ENCODE assay signal across 8 mouse cellular contexts in genomic region chr10:59943421-59943989, GRCm38 (mm10). TPM values are rescaled to one million over a fixed set of nuclear protein-coding genes. Genes with fewer than 3 reads are reported as not detected.
DNase-seq lines count a peak whose midpoint lies in the region; ATAC-seq and TF ChIP-seq lines count a peak whose summit lies in the region.

No protein-coding gene starts in this region.

- H3K4me2 ChIP-seq in forebrain, embryonic 14.5 days (ENCODE audit: low read length): peak overlapping the region; percentile 46
- H3K4me2 ChIP-seq in lung, embryonic 15.5 days: peak overlapping the region; percentile 61

- peak overlapping the region; percentile 58; the same call in 1 of the 2 replicates for H3K4me3 ChIP-seq in G1E (ENCODE audit: low read depth, low read length)
- no peak overlapping the region for H3K4me3 ChIP-seq in forebrain, embryonic 14.5 days (ENCODE audit: low read depth, low read length)
- H3K4me3 ChIP-seq in layer of hippocampus, adult 2 months: peak overlapping the region; percentile 46
- H3K4me3 ChIP-seq in lung, embryonic 15.5 days: peak overlapping the region; percentile 19

- no peak for TF ChIP-seq CTCF in G1E (IDR thresholded peaks at IDR 0.05; ENCODE audit: low read depth, low read length)
- no peak for TF ChIP-seq CTCF in layer of hippocampus, adult 2 months (conservative IDR thresholded peaks at IDR 0.05)

- H3K9ac ChIP-seq in forebrain, embryonic 14.5 days (ENCODE audit: low read length): no peak overlapping the region
- peak overlapping the region; percentile 8; the same call in 1 of the 2 replicates for H3K9ac ChIP-seq in lung, embryonic 15.5 days

- no peaks in the 10 kb centered on the region; the same call in 1 of the 2 replicates for H3K27me3 ChIP-seq in G1E (ENCODE audit: insufficient read depth, low read length)
- no peaks in the 10 kb centered on the region for H3K27me3 ChIP-seq in forebrain, embryonic 14.5 days (replicated peaks; ENCODE audit: control insufficient read depth, insufficient read depth, low read length)
- H3K27me3 ChIP-seq in lung, embryonic 15.5 days: no peaks in the 10 kb centered on the region

- ATAC-seq in G1E (ENCODE audit: extremely low read depth, insufficient number of reproducible peaks, low FRiP score, poor library complexity, severe bottlenecking): peak; percentile 54
- peak; percentile 73 for ATAC-seq in forebrain, embryonic 14.5 days
- peak; percentile 88 for ATAC-seq in lung, embryonic 15.5 days (ENCODE audit: borderline replicate concordance, extremely low read depth, low FRiP score, low TSS enrichment)

- H3K36me3 ChIP-seq in G1E (replicated peaks): no peaks in the 10 kb centered on the region
- H3K36me3 ChIP-seq in forebrain, embryonic 14.5 days (ENCODE audit: control insufficient read depth, insufficient read depth, low read length): no peaks in the 10 kb centered on the region
- H3K36me3 ChIP-seq in lung, embryonic 15.5 days: no peaks in the 10 kb centered on the region

- WGBS in forebrain, embryonic 14.5 days: 33% methylated on average over 13 of the region's 13 CpGs
- WGBS in lung, embryonic 15.5 days: 12% methylated on average over 13 of the region's 13 CpGs

- intact Hi-C loops in heart, postnatal 36 days (cut with DNase I): no loop called here

- peaks cover 38% of the 10 kb centered on the region for H3K4me1 ChIP-seq in G1E (ENCODE audit: insufficient read depth, low read depth, low read length)
- H3K4me1 ChIP-seq in forebrain, embryonic 14.5 days (ENCODE audit: control insufficient read depth, insufficient read depth, low read length): peaks cover 11% of the 10 kb centered on the region
- peaks cover 39% of the 10 kb centered on the region for H3K4me1 ChIP-seq in lung, embryonic 15.5 days

- no peaks in the 10 kb centered on the region for H3K9me3 ChIP-seq in G1E (replicated peaks)
- no peaks in the 10 kb centered on the region for H3K9me3 ChIP-seq in forebrain, embryonic 14.5 days (replicated peaks; ENCODE audit: control insufficient read depth, low read length)
- H3K9me3 ChIP-seq in lung, embryonic 15.5 days: no peaks in the 10 kb centered on the region

- no peak for DNase-seq in G1E (ENCODE audit: low spot score)
- peak; percentile 87 for DNase-seq in brain, adult 2 months (ENCODE audit: low read depth, low spot score)
- DNase-seq in forebrain, embryonic 14.5 days (ENCODE audit: low spot score): peak; percentile 91
- DNase-seq in heart, postnatal 36 days: peak; percentile 74 to 75
- peak; percentile 87 to 91 for DNase-seq in layer of hippocampus, adult 2 months (ENCODE audit: low spot score in 2 of 2)
- peak; percentile 92 for DNase-seq in retina, postnatal 1 day
- DNase-seq in c-Kit-positive CD71-positive TER-119-positive erythroid progenitor cells, embryonic 14.5 days (ENCODE audit: low spot score): no peak

- H3K27ac ChIP-seq in forebrain, embryonic 14.5 days (ENCODE audit: low read depth, low read length): peak overlapping the region; percentile 29; the same call in 1 of the 2 replicates
- H3K27ac ChIP-seq in layer of hippocampus, adult 2 months: peak overlapping the region; percentile 98
- H3K27ac ChIP-seq in lung, embryonic 15.5 days: peak overlapping the region; percentile 92

RNA-seq across cellular contexts. Expression of gene Ddit4, which starts 8.1 kb away (rescaled TPM):
- 21.6 and 27.7 TPM in 2 replicates for total RNA-seq in G1E (2014; fragmentation: Nextera tagmentation)
- 9.9 TPM in 2 replicates for total RNA-seq in G1E (2017)
- 21.8 and 28.5 TPM in 2 replicates for polyA plus RNA-seq in G1E (2012)
- polyA plus RNA-seq in forebrain, embryonic 14.5 days (2014; fragmentation: Nextera tagmentation; extraction: Ambion mirVana): 10.2 and 11.1 TPM in 2 replicates
- total RNA-seq in heart, postnatal 36 days (2021): 10 to 100 TPM; 37.1 to 64.2 TPM
- total RNA-seq in layer of hippocampus, adult 2 months (2021): 10 to 100 TPM; 63.6 to 66.7 TPM
- 43.2 and 49.6 TPM in 2 replicates for polyA plus RNA-seq in lung, embryonic 15.5 days (2015; fragmentation: Nextera tagmentation; extraction: Ambion mirVana)

RNA-seq across cellular contexts. Expression of gene Ascc1, which starts 59.1 kb away (rescaled TPM):
- 19.3 and 22.2 TPM in 2 replicates for total RNA-seq in G1E (2014; fragmentation: Nextera tagmentation)
- 14.2 and 19.7 TPM in 2 replicates for total RNA-seq in G1E (2017)
- 22.6 and 24.8 TPM in 2 replicates for polyA plus RNA-seq in G1E (2012)
- polyA plus RNA-seq in forebrain, embryonic 14.5 days (2014; fragmentation: Nextera tagmentation; extraction: Ambion mirVana): 45.4 and 50.2 TPM in 2 replicates
- 10 to 100 TPM; 23.0 to 24.0 TPM for total RNA-seq in heart, postnatal 36 days (2021)
- 10 to 100 TPM; 15.3 to 17.2 TPM for total RNA-seq in layer of hippocampus, adult 2 months (2021)
- polyA plus RNA-seq in lung, embryonic 15.5 days (2015; fragmentation: Nextera tagmentation; extraction: Ambion mirVana): 42.4 and 45.2 TPM in 2 replicates

RNA-seq across cellular contexts. Expression of gene Anapc16, which starts 59.4 kb away (rescaled TPM):
- total RNA-seq in G1E (2014; fragmentation: Nextera tagmentation): 43.2 and 54.4 TPM in 2 replicates
- 26.3 and 28.2 TPM in 2 replicates for total RNA-seq in G1E (2017)
- 36.7 and 38.4 TPM in 2 replicates for polyA plus RNA-seq in G1E (2012)
- polyA plus RNA-seq in forebrain, embryonic 14.5 days (2014; fragmentation: Nextera tagmentation; extraction: Ambion mirVana): 96.5 and 99.7 TPM in 2 replicates
- 10 to 100 TPM; 68.1 to 73.7 TPM for total RNA-seq in heart, postnatal 36 days (2021)
- 10 to 100 TPM; 64.8 to 71.4 TPM for total RNA-seq in layer of hippocampus, adult 2 months (2021)
- 109 and 112 TPM in 2 replicates for polyA plus RNA-seq in lung, embryonic 15.5 days (2015; fragmentation: Nextera tagmentation; extraction: Ambion mirVana)

Comparison
In these comparisons a context has a peak if more than half of its experiments do, and no peak if none do; other contexts are left out.
1. DNase-seq: peak in brain, adult 2 months (single experiment), forebrain, embryonic 14.5 days (single experiment), heart, postnatal 36 days (2 of 2), layer of hippocampus, adult 2 months (2 of 2) and retina, postnatal 1 day (single experiment); none in G1E (single experiment) and c-Kit-positive CD71-positive TER-119-positive erythroid progenitor cells, embryonic 14.5 days (single experiment).
2. H3K27ac ChIP-seq: peak in every context shown above with its lines; median percentile 98 in layer of hippocampus, adult 2 months; 92 in lung, embryonic 15.5 days; 29 in forebrain, embryonic 14.5 days.
3. Peak in every context shown above with its lines, with median percentiles within 50 percentile points of each other: ATAC-seq.